Mouse (Mus musculus): ENCODE results near the gene Fzd2. TPM values are rescaled to one million over a fixed set of nuclear protein-coding genes. Genes with fewer than 3 reads are reported as not detected.

Gene Fzd2
- polyA plus RNA-seq, 1 experiment from 2014 or later, result 15.1 TPM

DNA sequence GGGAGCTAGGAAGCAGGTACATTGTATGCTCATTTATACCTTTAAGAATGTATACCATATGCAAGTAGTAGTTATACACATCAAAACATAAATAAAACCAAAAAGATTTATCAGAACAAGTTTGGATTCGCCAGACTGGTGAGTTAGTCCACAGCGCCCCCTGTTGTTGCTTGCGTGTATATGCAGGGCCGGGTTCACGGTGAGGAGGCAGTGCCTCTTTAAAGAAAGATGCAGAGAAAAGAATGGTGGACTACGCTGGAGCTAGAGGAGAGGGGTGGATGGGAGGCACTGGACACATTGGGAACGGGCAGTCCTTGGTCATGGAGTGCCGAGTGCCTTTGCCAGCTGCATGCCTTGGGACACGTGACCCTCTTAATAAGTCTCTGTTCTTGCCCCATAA is 47.2 kb downstream of the Fzd2 start:
- no peak overlapping the region for H3K4me2 ChIP-seq

GRCm38 (mm10) chr11:102652844-102653243 is 48.6 kb downstream of the Fzd2 start:
- Histone ChIP-seq H3K4me1 (replicated peaks) (0 out of 2 replicates have a peak, but pooled peaks cover 5% of the 10 kb centered on the region), H3K36me3 (no peaks in the 10 kb centered on the region), H3K27me3 (peaks cover 2% of the 10 kb centered on the region; the same call in 1 of the 2 replicates), H3K4me2 (no peak overlapping the region), H3K4me3 (no peak overlapping the region), H3K9me3 (replicated peaks) (no peaks in the 10 kb centered on the region), H3K9ac (no peak overlapping the region), H3K27ac (no peak overlapping the region)
- WGBS, result 70% methylated on average over 3 of the region's 3 CpGs
- ATAC-seq (replicated peaks; ENCODE audit: insufficient number of reproducible peaks, insufficient read depth, low FRiP score, low read depth), result no peak

More for the DNA sequence above, 47.2 kb downstream of the Fzd2 start:
- peaks cover 6% of the 10 kb centered on the region for H3K4me1 ChIP-seq (replicated peaks)
- H3K9ac ChIP-seq, result no peak overlapping the region
- no peak overlapping the region for H3K27ac ChIP-seq
- 5% methylated on average over 9 of the region's 9 CpGs for WGBS
- no peak overlapping the region for H3K4me3 ChIP-seq
- no peaks in the 10 kb centered on the region for H3K36me3 ChIP-seq
- no peak for ATAC-seq (replicated peaks; ENCODE audit: insufficient number of reproducible peaks, insufficient read depth, low FRiP score, low read depth)
- H3K9me3 ChIP-seq (replicated peaks), result no peaks in the 10 kb centered on the region
- H3K27me3 ChIP-seq, result peaks cover 2% of the 10 kb centered on the region; the same call in 1 of the 2 replicates

DNA sequence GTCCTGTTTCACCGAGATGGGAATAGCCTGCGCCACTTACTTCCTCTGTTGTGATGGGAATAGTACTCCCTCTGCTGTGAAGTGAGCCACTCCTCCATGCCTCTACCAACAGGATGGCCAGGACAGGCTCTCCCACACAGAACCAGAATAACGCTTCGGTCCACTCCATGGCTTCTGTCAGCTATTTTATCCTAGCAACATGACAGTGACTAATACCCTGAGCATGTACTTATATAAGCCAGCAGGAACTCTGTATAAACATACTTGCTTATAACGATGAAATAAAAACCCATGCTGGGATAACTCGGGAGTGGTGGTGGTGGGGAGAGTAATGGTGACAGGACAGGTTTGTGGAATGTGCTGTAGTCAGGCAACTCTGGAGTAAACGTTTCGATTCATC is 51.7 kb downstream of the Fzd2 start:
- Histone ChIP-seq H3K27me3 (peaks cover 2% of the 10 kb centered on the region; the same call in 1 of the 2 replicates), H3K4me1 (replicated peaks) (0 out of 2 replicates have a peak, but pooled peaks cover 5% of the 10 kb centered on the region), H3K4me3 (no peak overlapping the region), H3K36me3 (no peaks in the 10 kb centered on the region), H3K9ac (no peak overlapping the region), H3K4me2 (no peak overlapping the region), H3K27ac (no peak overlapping the region), H3K9me3 (replicated peaks) (no peaks in the 10 kb centered on the region)
- 58% methylated on average over 8 of the region's 8 CpGs for WGBS
- ATAC-seq (replicated peaks; ENCODE audit: insufficient number of reproducible peaks, insufficient read depth, low FRiP score, low read depth), result no peak

DNA sequence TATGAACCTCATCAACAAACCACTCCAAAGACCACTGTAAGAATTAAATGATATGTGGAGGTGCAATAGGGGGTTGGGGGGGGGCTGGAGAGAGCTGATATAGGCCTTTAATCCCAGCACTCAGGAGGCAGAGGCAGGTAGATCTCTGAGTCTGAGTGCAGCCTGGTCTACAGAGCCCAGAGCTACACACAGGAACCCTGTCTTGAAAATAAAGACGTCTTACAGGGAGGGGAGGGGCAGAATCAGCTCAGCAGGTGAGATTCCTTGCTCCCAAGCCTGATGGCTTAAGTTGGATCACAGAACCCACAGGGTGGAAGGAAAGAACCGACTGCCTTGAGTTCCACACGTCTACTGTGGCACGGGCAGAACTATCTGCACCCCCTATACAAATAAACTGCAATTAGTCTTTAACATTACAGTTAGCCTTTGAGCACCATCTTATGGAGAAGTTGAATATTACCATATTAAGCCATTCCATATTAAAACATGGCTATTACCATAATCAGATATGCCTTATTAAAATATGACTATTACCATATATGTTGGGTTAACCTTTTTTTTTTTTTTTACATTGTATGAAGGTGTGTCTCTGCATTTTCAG is 52.2 kb downstream of the Fzd2 start:
- H3K4me3 ChIP-seq, result no peak overlapping the region
- H3K27me3 ChIP-seq, result peaks cover 2% of the 10 kb centered on the region; the same call in 1 of the 2 replicates
- no peaks in the 10 kb centered on the region for H3K9me3 ChIP-seq (replicated peaks)
- H3K4me1 ChIP-seq (replicated peaks), result 0 out of 2 replicates have a peak, but pooled peaks cover 5% of the 10 kb centered on the region
- no peak overlapping the region for H3K27ac ChIP-seq
- H3K36me3 ChIP-seq, result no peaks in the 10 kb centered on the region
- H3K9ac ChIP-seq, result no peak overlapping the region
- whole genome bisulfite sequencing, result 16% methylated on average over 4 of the region's 4 CpGs
- no peak overlapping the region for H3K4me2 ChIP-seq
- no peak for ATAC-seq (replicated peaks; ENCODE audit: insufficient number of reproducible peaks, insufficient read depth, low FRiP score, low read depth)

DNA sequence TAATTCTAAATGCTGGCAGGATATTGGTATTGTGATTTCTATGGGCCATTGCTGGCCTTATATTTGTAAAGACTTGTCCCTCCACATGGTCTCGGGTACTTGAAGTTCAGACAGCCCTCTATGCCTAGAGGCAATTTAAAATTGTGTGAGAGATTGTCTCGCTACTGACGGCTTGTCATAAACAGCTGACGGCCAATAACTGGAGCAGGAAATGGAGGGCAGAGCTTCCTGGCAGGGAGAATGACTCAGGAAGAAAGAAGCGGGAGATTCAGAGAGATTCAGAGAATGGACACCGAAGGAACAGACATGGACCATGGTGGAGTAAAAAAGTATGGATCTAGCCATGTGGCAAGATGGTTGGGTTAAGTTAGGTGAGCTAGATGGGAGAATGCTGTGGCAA is 52.7 kb downstream of the Fzd2 start:
- Histone ChIP-seq H3K4me1 (replicated peaks) (0 out of 2 replicates have a peak, but pooled peaks cover 2% of the 10 kb centered on the region), H3K4me2 (no peak overlapping the region), H3K27ac (no peak overlapping the region), H3K36me3 (no peaks in the 10 kb centered on the region), H3K9ac (no peak overlapping the region), H3K27me3 (peaks cover 2% of the 10 kb centered on the region; the same call in 1 of the 2 replicates), H3K4me3 (no peak overlapping the region), H3K9me3 (replicated peaks) (no peaks in the 10 kb centered on the region)
- no peak for ATAC-seq (replicated peaks; ENCODE audit: insufficient number of reproducible peaks, insufficient read depth, low FRiP score, low read depth)
- 56% methylated on average over 6 of the region's 6 CpGs for WGBS

Other genes with a start within 250 kb of the Fzd2 start
- gene Slc4a1, start 238.2 kb upstream of the Fzd2 start, polyA plus RNA-seq (2015; fragmentation: Nextera tagmentation; extraction: Ambion mirVana), result 20.2 and 31.9 TPM in 2 replicates
- 0.64 and 2.5 TPM in 2 replicates for gene Rundc3a, start 211.0 kb upstream of the Fzd2 start, polyA plus RNA-seq (2015; fragmentation: Nextera tagmentation; extraction: Ambion mirVana)
- gene Slc25a39, start 196.4 kb upstream of the Fzd2 start, polyA plus RNA-seq (2015; fragmentation: Nextera tagmentation; extraction: Ambion mirVana), result 293 and 321 TPM in 2 replicates
- gene Grn, start 174.1 kb upstream of the Fzd2 start, polyA plus RNA-seq (2015; fragmentation: Nextera tagmentation; extraction: Ambion mirVana), result 198 and 242 TPM in 2 replicates
- 2.7 and 5.7 TPM in 2 replicates for gene Fam171a2, start 156.7 kb upstream of the Fzd2 start, polyA plus RNA-seq (2015; fragmentation: Nextera tagmentation; extraction: Ambion mirVana)
- 8.7 TPM in 2 replicates for gene Itga2b, start 134.3 kb upstream of the Fzd2 start, polyA plus RNA-seq (2015; fragmentation: Nextera tagmentation; extraction: Ambion mirVana)
- 34.4 and 38.4 TPM in 2 replicates for gene Gpatch8, start 48.0 kb upstream of the Fzd2 start, polyA plus RNA-seq (2015; fragmentation: Nextera tagmentation; extraction: Ambion mirVana)
- 9.7 and 13.7 TPM in 2 replicates for gene Gm11627, start 24.9 kb upstream of the Fzd2 start, polyA plus RNA-seq (2015; fragmentation: Nextera tagmentation; extraction: Ambion mirVana)
- gene Meioc, start 59.3 kb downstream of the Fzd2 start, polyA plus RNA-seq (2015; fragmentation: Nextera tagmentation; extraction: Ambion mirVana), result 0.45 and 0.57 TPM in 2 replicates
- gene Ccdc43, start 93.4 kb downstream of the Fzd2 start, polyA plus RNA-seq (2015; fragmentation: Nextera tagmentation; extraction: Ambion mirVana), result 30.7 and 33.9 TPM in 2 replicates
- gene Adam11, start 157.0 kb downstream of the Fzd2 start, polyA plus RNA-seq (2015; fragmentation: Nextera tagmentation; extraction: Ambion mirVana), result 5.5 and 6.7 TPM in 2 replicates
- 46.6 and 48.5 TPM in 2 replicates for gene Gjc1, start 215.3 kb downstream of the Fzd2 start, polyA plus RNA-seq (2015; fragmentation: Nextera tagmentation; extraction: Ambion mirVana)
- 3.3 and 4.3 TPM in 2 replicates for gene Higd1b, start 231.5 kb downstream of the Fzd2 start, polyA plus RNA-seq (2015; fragmentation: Nextera tagmentation; extraction: Ambion mirVana)

Measured in heart, embryonic 15.5 days (tissue).